Mouse (Mus musculus) heart, postnatal 4 days (tissue): Measurements from ENCODE around the gene Blnk. TPM values are rescaled to one million over a fixed set of nuclear protein-coding genes. Genes with fewer than 3 reads are reported as not detected.

Source experiments
- DNase-seq: peaks from one replicate; pipeline ENCODE4 v3.0.0; 2021
- total RNA-seq, 2 experiments: library from RNA; stranded (reverse); gene quantifications; 2 replicates each; pipeline ENCODE4 v1.2.3; 2021

The Blnk gene
- total RNA-seq, 2 experiments from 2014 or later: 0.27 to 0.55 TPM

GRCm38 (mm10) chr19:40999569-40999968 lies 5.2 kb upstream of the Blnk start:
- no peak for DNase-seq

GRCm38 (mm10) chr19:40998469-40999170 lies 4.3 kb upstream of the Blnk start:
- no peak for DNase-seq

GRCm38 (mm10) chr19:40996722-40997121 lies 2.4 kb upstream of the Blnk start:
- no peak for DNase-seq

GRCm38 (mm10) chr19:40995449-40996401 lies 1.4 kb upstream of the Blnk start:
- no peak for DNase-seq

- no peak for DNase-seq
Observed at GRCm38 (mm10) chr19:40994911-40995310, 576 bp upstream of the Blnk start.

- DNase-seq: no peak
Observed at GRCm38 (mm10) chr19:40993356-40993755, 979 bp downstream of the Blnk start.

- no peak for DNase-seq
Observed at GRCm38 (mm10) chr19:40992517-40993044, 1.8 kb downstream of the Blnk start.

GRCm38 (mm10) chr19:40992096-40992495 lies 2.2 kb downstream of the Blnk start:
- no peak for DNase-seq

- no peak for DNase-seq
Observed at GRCm38 (mm10) chr19:40991626-40992025, 2.7 kb downstream of the Blnk start.

- no peak for DNase-seq
Observed at GRCm38 (mm10) chr19:40990781-40991343, 3.5 kb downstream of the Blnk start.

- DNase-seq: no peak
Observed at GRCm38 (mm10) chr19:40989961-40990600, 4.3 kb downstream of the Blnk start.

- DNase-seq: no peak
Observed at GRCm38 (mm10) chr19:40988856-40989255, 5.5 kb downstream of the Blnk start.

GRCm38 (mm10) chr19:40984536-40984935 lies 9.8 kb downstream of the Blnk start:
- no peak for DNase-seq

GRCm38 (mm10) chr19:40980671-40981070 lies 13.7 kb downstream of the Blnk start:
- DNase-seq: no peak

- no peak for DNase-seq
Observed at GRCm38 (mm10) chr19:40978026-40978425, 16.3 kb downstream of the Blnk start.

- no peak for DNase-seq
Observed at GRCm38 (mm10) chr19:40976946-40977917, 17.1 kb downstream of the Blnk start.

GRCm38 (mm10) chr19:40971273-40971914 lies 22.9 kb downstream of the Blnk start:
- DNase-seq: no peak

GRCm38 (mm10) chr19:40970775-40971174 lies 23.6 kb downstream of the Blnk start:
- no peak for DNase-seq

GRCm38 (mm10) chr19:40970301-40970700 lies 24.0 kb downstream of the Blnk start:
- no peak for DNase-seq
